Mouse (Mus musculus) small intestine, adult 2 months (tissue): ENCODE measurements around the gene Ascl2.

ENCODE experiments used
- CTCF ChIP-seq: fragments of 200-500 bp; IDR thresholded peaks from 2 replicates; pipeline ENCODE4 v1.5.1; 2012; ENCODE audit warnings: low read depth, mild to moderate bottlenecking, control low read depth, inconsistent platforms, low read length, moderate library complexity, mixed read lengths; ENCODE audit not compliant: insufficient replicate concordance, insufficient read length; ENCODE audit errors: extremely low read depth
- POLR2A ChIP-seq: fragments of 200-500 bp; IDR thresholded peaks from 2 replicates; pipeline ENCODE4 v1.6.1; 2012; ENCODE audit warnings: low read depth, mild to moderate bottlenecking, control low read depth, inconsistent platforms, low read length, moderate library complexity

DNA sequence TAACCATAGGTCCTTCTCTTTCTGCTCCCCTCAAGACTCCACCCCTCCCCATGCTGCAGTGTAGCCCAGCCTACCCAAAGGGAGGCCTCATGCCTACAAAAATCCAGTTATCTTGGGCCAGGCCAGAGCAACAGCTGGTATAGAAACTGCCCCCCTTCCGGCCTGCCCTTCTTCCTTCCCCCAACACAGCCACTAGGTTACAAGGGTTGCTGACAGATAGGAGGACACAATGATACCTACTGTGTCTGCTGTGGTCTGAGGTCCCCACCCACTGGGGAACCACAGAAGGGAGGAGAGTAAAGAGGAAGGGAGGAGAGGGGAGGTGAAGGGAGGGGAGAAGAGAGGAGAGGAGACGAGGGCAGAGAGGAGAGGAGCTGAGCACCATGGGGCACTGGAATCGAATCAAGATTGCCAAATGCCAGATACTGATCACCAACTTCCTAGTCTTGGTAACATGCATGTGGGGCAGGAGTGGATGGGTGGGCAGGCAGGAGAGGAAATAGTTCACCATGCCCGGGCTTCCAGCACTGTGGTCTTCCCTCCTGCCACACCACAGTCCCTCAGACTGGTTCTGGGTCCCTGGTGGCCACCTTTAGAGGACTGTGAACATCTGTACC, 35.8 kb upstream of the Ascl2 start, which contains the start of gene Tspan32:
- TF ChIP-seq CTCF, result no peak
- no peak for TF ChIP-seq POLR2A
